Mouse (Mus musculus) forebrain, embryonic 16.5 days (tissue): ENCODE data around the gene Icam4. TPM values are rescaled to one million over a fixed set of nuclear protein-coding genes. Genes with fewer than 3 reads are reported as not detected.
"Not testable (repeated sequence)": the region's sequence is repeated elsewhere in the genome, so short reads cannot be mapped to it uniquely, and the experiment has no call there.

ENCODE experiments used
- ATAC-seq: fragments of 200-750 bp; cut with Nextera tagmentation; 2 replicates; pipeline ENCODE4 v1.8.0; 2017; ENCODE audit warnings: mild to moderate bottlenecking, moderate library complexity
- H3K27ac ChIP-seq: fragments of 300-500 bp; sonication (generic); 2 replicates; pipeline ENCODE4 v1.5.1; 2014; ENCODE audit warnings: low read length, control low read depth
- H3K27me3 ChIP-seq: fragments of 300-500 bp; sonication (generic); replicated peaks from 2 replicates; pipeline ENCODE4 v1.6.1; 2014; ENCODE audit warnings: low read length; ENCODE audit not compliant: control insufficient read depth, insufficient read depth
- H3K36me3 ChIP-seq: fragments of 300-500 bp; sonication (generic); 2 replicates; pipeline ENCODE4 v1.6.1; 2014; ENCODE audit not compliant: control insufficient read depth, insufficient read depth
- H3K4me1 ChIP-seq: fragments of 300-500 bp; sonication (generic); replicated peaks from 2 replicates; pipeline ENCODE4 v1.6.1; 2014; ENCODE audit warnings: low read length; ENCODE audit not compliant: control insufficient read depth, insufficient read depth
- H3K4me2 ChIP-seq: fragments of 300-500 bp; sonication (generic); 2 replicates; pipeline ENCODE4 v1.6.1; 2014; ENCODE audit warnings: mild to moderate bottlenecking, low read length, control low read depth
- H3K4me3 ChIP-seq: fragments of 300-500 bp; sonication (generic); replicated peaks from 2 replicates; pipeline ENCODE4 v1.5.1; 2014; ENCODE audit warnings: mild to moderate bottlenecking, low read length, control low read depth
- H3K9ac ChIP-seq: fragments of 300-500 bp; sonication (generic); replicated peaks from 2 replicates; pipeline ENCODE4 v1.6.1; 2014; ENCODE audit warnings: low read depth, low read length, control low read depth
- H3K9me3 ChIP-seq: fragments of 300-500 bp; sonication (generic); 2 replicates; pipeline ENCODE4 v1.6.1; 2016; ENCODE audit warnings: low read length; ENCODE audit not compliant: control insufficient read depth
- WGBS: fragments of 180-500 bp; shearing (Covaris S2); extraction: QIAGEN DNeasy Blood & Tissue Kit; methylation state at CpG from one replicate; pipeline ENCODE4 v1.1.7; 2014; 5-methylcytosine and 5-hydroxymethylcytosine counted together
- polyA plus RNA-seq: library from polyadenylated mRNA; unstranded; fragments of >200 nt; fragmentation: Nextera tagmentation; extraction: Ambion mirVana; gene quantifications from 2 replicates; pipeline ENCODE4 v1.2.1, GENCODE M21; 2015

Gene Icam4
- polyA plus RNA-seq, 1 experiment from 2014 or later: not detected

DNA sequence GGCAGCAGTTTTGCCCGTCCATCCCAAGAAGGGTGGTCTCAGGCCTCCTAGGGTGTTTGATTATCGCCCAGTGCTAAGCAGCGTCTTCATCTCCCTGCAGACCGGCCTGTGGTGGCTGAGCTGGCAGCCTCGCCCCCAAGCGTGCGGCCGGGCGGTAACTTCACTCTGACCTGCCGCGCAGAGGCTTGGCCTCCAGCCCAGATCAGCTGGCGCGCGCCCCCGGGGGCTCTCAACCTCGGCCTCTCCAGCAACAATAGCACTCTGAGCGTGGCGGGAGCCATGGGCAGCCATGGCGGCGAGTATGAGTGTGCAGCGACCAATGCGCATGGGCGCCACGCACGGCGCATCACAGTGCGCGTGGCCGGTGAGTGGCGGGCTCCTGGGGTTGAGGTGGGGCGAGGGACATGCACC, 8.3 kb downstream of the Icam4 start:
- Histone ChIP-seq H3K9me3 (no peaks in the 10 kb centered on the region), H3K4me3 (peak overlapping the region; percentile 57), H3K9ac (peak overlapping the region; percentile 75), H3K4me1 (peaks cover 31% of the 10 kb centered on the region), H3K4me2 (peak overlapping the region; percentile 74), H3K27ac (no peak overlapping the region), H3K36me3 (no peaks in the 10 kb centered on the region), H3K27me3 (peaks cover 70% of the 10 kb centered on the region)
- peak; percentile 79 for ATAC-seq
- 2% methylated on average over 31 of the region's 31 CpGs for WGBS

DNA sequence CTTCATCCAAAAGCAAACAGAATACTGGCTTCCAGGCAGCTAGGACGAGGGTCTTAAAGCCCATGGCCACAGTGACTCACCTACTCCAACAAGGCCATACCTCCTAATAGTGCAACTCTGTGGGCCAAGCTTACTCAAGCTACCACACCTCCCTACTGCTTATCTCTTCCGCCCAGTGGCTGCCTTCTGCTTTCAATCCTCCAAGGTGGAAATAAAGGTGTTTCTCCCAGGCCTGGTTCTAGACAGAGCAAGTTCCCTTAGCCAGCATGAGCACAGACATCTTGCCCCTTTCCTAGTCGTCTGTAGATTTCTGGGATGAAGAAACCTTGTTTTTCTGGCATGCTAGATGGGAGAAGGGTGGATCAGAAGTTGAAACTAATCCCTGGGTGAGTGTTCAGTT, 10.6 kb downstream of the Icam4 start:
- H3K36me3 ChIP-seq: no peaks in the 10 kb centered on the region
- H3K4me1 ChIP-seq: peaks cover 19% of the 10 kb centered on the region
- no peak for ATAC-seq
- H3K9me3 ChIP-seq: no peaks in the 10 kb centered on the region
- H3K27ac ChIP-seq: no peak overlapping the region
- H3K9ac ChIP-seq: no peak overlapping the region
- H3K4me2 ChIP-seq: no peak overlapping the region
- H3K4me3 ChIP-seq: no peak overlapping the region
- H3K27me3 ChIP-seq: peaks cover 52% of the 10 kb centered on the region
- 74% methylated on average over 3 of the region's 3 CpGs for WGBS

DNA sequence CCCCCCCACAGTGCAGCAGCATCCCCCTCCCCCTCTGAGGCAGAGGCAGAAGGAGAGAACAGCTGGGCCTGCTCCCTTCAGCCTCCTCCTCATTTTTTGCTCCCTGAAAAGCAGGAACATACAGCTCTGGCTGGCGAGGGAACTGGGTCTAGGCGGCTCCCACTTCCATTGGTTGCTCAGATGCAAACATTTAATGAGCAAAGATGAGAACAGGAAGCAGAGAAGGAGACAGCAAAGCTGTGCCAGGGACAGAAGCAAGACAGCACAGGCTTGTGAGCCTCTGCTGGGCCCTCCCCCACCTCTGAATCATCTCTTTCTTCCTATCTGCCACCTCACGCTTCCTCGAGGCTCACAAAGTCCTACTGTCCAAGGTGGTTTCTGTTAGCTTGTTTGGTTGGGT, 12.1 kb downstream of the Icam4 start:
- H3K9me3 ChIP-seq: no peaks in the 10 kb centered on the region
- whole genome bisulfite sequencing: 47% methylated on average over 4 of the region's 4 CpGs
- no peak overlapping the region for H3K27ac ChIP-seq
- H3K9ac ChIP-seq: no peak overlapping the region
- peaks cover 14% of the 10 kb centered on the region for H3K4me1 ChIP-seq
- H3K27me3 ChIP-seq: peaks cover 36% of the 10 kb centered on the region
- ATAC-seq: no peak
- H3K36me3 ChIP-seq: no peaks in the 10 kb centered on the region
- H3K4me2 ChIP-seq: no peak overlapping the region
- H3K4me3 ChIP-seq: no peak overlapping the region

DNA sequence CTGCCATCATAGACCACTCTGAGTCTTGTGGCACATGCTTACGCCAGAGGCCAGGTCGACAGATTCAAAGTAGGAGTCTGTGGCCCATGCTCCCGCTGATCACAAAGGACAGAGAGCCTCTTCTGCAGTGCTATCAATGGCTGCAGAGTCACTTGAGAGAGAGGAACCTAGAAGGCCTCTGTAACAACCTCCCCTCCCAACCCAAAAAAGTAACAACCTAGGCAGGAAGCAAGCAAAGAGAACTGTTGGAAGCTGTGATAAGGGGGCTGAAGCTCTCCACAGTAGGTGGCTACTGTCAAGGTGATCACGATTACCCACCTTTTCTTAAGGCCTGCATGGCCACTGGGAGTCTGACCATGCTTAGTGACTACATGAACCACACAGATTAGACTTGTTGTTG, 14.4 kb downstream of the Icam4 start:
- H3K4me2 ChIP-seq: no peak overlapping the region
- no peaks in the 10 kb centered on the region for H3K4me1 ChIP-seq
- H3K27ac ChIP-seq: no peak overlapping the region
- no peak overlapping the region for H3K4me3 ChIP-seq
- no peaks in the 10 kb centered on the region for H3K36me3 ChIP-seq
- no peak overlapping the region for H3K9ac ChIP-seq
- WGBS: 86% methylated on average over 4 of the region's 4 CpGs
- H3K27me3 ChIP-seq: peaks cover 14% of the 10 kb centered on the region
- ATAC-seq: no peak
- H3K9me3 ChIP-seq: no peaks in the 10 kb centered on the region

DNA sequence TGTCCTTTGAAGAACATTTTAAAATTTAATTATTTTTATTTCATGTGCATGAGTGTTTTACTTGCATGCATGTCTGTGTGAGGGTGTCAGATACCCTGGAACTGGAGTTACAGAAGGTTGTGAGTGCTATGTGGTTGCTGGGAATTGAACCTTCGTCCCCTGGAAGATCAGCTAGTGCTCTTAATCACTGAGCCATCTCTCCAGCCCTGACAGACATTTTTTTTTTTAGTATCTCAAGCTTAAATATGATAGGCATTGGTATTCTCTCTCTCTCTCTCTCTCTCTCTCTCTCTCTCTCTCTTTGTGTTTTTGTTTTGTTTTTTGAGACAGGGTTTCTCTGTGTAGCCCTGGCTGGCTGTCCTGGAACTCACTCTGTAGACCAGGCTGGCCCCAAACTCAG, 15.6 kb downstream of the Icam4 start:
- not testable (repeated sequence) for H3K9ac ChIP-seq, H3K27me3 ChIP-seq
- 46% methylated on average over 1 of the region's 1 CpGs for WGBS

DNA sequence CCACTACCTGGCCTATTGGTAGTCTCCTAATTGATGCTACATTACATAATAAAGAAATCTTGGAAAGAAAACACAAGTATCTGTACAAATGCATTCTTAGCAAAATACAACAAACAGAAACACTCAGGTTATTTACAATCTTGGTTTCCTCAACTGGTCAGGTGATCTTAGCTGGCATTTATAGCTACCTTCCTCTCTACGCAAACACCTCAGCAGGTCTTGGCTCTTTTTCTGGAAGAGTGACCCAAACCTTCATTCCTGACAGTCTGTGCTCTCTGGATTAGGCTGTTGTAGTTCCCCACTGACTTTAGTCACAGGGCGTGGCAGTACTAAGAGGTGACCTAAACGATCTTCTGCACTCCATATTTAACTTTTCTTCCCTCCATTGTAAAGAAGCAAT, 16.1 kb downstream of the Icam4 start:
- Histone ChIP-seq H3K27ac (no peak overlapping the region), H3K27me3 (0 out of 2 replicates have a peak, but pooled peaks cover 3% of the 10 kb centered on the region), H3K4me1 (no peaks in the 10 kb centered on the region), H3K4me2 (no peak overlapping the region), H3K9ac (no peak overlapping the region), H3K9me3 (no peaks in the 10 kb centered on the region), H3K36me3 (no peaks in the 10 kb centered on the region), H3K4me3 (no peak overlapping the region)
- ATAC-seq: no peak
- WGBS: 80% methylated on average over 3 of the region's 3 CpGs

More for the DNA sequence above, 15.6 kb downstream of the Icam4 start:
- not testable (repeated sequence) for H3K9me3 ChIP-seq, ATAC-seq, H3K4me2 ChIP-seq, H3K36me3 ChIP-seq, H3K4me3 ChIP-seq, H3K27ac ChIP-seq, H3K4me1 ChIP-seq

DNA sequence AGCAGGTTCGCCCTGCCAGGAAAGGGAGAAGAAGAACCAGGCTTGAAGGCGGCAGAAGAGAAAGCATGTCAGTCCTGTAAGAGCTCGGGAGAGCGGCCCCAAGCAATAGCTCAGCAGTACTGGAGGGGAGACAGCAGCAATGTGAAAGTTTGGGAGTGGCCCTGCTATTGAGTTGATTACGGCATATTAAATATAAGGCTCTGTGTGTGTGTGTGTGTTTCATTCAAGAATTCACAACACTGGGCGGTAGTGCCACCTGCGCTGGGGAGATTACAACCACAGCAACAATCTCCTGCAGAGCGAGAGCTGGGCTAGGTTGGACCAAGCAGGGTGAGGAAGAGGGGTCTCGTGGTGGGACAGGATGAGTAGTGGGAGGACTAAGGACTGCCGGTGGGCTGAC, 22.4 kb downstream of the Icam4 start:
- Histone ChIP-seq H3K4me1 (no peaks in the 10 kb centered on the region), H3K27ac (no peak overlapping the region), H3K27me3 (no peaks in the 10 kb centered on the region), H3K4me3 (no peak overlapping the region), H3K9me3 (no peaks in the 10 kb centered on the region), H3K36me3 (no peaks in the 10 kb centered on the region), H3K9ac (no peak overlapping the region), H3K4me2 (no peak overlapping the region)
- ATAC-seq: no peak
- WGBS: 70% methylated on average over 10 of the region's 10 CpGs

DNA sequence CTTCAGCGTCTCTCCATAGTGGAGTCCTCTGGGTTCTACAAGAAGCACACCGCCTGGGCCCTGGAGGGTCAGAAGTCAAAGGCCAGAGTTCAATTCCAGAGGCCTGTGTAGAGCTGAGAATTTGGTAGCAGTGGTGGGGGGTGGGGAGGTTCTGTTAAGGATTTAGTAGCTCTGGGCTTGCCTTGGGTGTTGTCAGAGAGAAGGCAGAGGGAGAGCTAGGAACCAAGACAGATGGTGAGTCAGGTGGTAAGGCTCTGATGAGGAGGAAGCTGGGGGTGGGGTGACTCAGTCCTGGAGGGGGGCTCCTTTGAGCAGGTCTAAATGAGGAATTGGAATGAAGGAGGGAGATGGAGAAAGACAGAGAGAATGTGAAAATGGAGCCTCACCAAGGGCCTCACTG, 33.8 kb downstream of the Icam4 start:
- H3K9ac ChIP-seq: no peak overlapping the region
- 87% methylated on average over 2 of the region's 2 CpGs for WGBS
- H3K36me3 ChIP-seq: peaks cover 10% of the 10 kb centered on the region

DNA sequence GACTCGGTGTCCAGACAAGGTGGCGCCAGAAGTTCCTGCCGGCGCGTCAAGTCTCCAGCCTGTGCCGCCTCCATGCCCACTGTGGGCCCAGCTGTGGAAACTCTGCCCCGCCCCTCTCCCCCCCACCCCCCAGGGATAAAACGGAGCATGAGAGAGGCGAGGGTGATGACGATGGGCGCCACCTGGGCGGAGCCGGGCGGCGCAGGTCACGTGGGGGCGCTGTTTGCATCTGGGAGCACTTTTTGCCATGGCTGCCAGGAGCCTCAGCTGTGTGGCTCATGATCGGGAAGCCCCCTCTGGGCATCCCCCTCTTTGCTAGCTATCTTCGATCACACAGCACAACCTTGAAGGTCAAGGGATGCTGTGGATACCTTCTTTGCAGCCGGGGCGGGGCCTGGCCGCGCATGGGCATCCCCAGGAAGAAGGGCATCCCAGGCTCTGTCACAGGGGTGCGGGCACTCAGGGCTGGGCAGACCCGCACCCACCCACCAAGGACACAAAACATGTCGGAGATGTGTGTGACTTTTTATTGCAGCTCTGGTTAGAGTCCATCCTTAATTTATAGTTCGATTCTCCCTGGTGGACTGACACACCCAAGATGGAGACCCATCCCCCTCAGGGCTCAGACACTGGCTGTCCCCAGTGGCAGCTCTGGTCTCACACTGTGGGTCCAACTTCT, 38.0 kb downstream of the Icam4 start, which contains the start of gene Zglp1:
Gene Zglp1, minus strand, starts transcription at position 88 of the 679 bp plus-strand sequence.
- Histone ChIP-seq H3K27me3 (no peaks in the 10 kb centered on the region), H3K27ac (no peak within 1 kb of the TSS), H3K4me3 (no peak within 1 kb of the TSS), H3K9ac (no peak within 1 kb of the TSS), H3K4me1 (peaks cover under 1% of the 10 kb centered on the region; the same call in 1 of the 2 replicates), H3K36me3 (peaks cover 10% of the 10 kb centered on the region), H3K9me3 (no peaks in the 10 kb centered on the region), H3K4me2 (no peak within 1 kb of the TSS)
- ATAC-seq: no peak
- 86% methylated on average over 27 of the region's 27 CpGs for WGBS

More for the DNA sequence above, 33.8 kb downstream of the Icam4 start:
- H3K9me3 ChIP-seq: no peaks in the 10 kb centered on the region
- no peak for ATAC-seq
- H3K4me1 ChIP-seq: no peaks in the 10 kb centered on the region
- H3K27me3 ChIP-seq: no peaks in the 10 kb centered on the region
- no peak overlapping the region for H3K4me3 ChIP-seq
- H3K4me2 ChIP-seq: no peak overlapping the region
- H3K27ac ChIP-seq: no peak overlapping the region
